Mouse (Mus musculus) left cerebral cortex, adult 2 months (tissue): ENCODE data around the gene Zrsr1. TPM values are rescaled to one million over a fixed set of nuclear protein-coding genes. Genes with fewer than 3 reads are reported as not detected.

Experiments used
- DNase-seq, 2 experiments: peaks; one replicate each; pipeline ENCODE4 v3.0.0; 2021 to 2022; ENCODE audit warnings: low spot score in 2 of 2, mixed read lengths in 1 of 2; ENCODE audit errors: extremely low spot score in 1 of 2
- H3K27ac ChIP-seq: fragments of 200-600 bp; 2 replicates; pipeline ENCODE4 v1.8.1; 2022
- H3K4me3 ChIP-seq: fragments of 200-600 bp; 2 replicates; pipeline ENCODE4 v1.8.1; 2022
- CTCF ChIP-seq: fragments of 200-600 bp; IDR thresholded peaks from 2 replicates; pipeline ENCODE4 v1.8.1; 2022; ENCODE audit warnings: antibody characterized with exemption, mild to moderate bottlenecking, moderate library complexity
- intact Hi-C: fragments of 180-260 bp; cut with DNase I; formaldehyde crosslinking; loops from one replicate; pipeline ENCODE4 v1.15.1; 2025
- total RNA-seq, 2 experiments: library from RNA; stranded (reverse); gene quantifications; 2 replicates each; pipeline ENCODE4 v1.2.3; 2021

Zrsr1 gene
- total RNA-seq, 2 experiments from 2014 or later: 70.0 to 75.6 TPM

DNA sequence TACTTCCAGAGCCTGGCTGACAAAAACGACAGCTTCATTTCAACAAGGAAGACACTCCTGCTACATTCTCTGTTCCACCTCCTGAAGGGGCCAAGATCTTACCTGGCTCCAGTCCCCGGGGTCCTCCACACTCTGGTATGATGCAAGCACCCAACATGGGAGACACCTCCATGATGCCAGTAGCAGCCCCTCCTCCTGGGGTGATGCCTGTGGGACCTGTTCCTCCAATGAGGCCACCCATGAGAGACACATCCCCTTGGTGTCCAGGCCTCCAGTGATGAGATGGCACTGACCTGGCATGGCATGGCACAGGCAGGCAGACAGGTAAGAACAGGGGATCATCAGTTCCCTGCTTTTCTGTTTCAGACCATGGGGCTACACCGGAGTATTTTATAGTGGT lies 6.4 kb downstream of the Zrsr1 start:
- no peak overlapping the region; the same call in 1 of the 2 replicates for H3K4me3 ChIP-seq
- no peak for DNase-seq
- no peak for TF ChIP-seq CTCF
- no peak overlapping the region for H3K27ac ChIP-seq
- intact Hi-C loops: no loop called here

- TF ChIP-seq CTCF: no peak
- DNase-seq: no peak
- Histone ChIP-seq H3K4me3 (no peak overlapping the region), H3K27ac (no peak overlapping the region)
- intact Hi-C loops: no loop called here
Measured at GRCm38 (mm10) chr11:22978711-22979110, 6.9 kb downstream of the Zrsr1 start.

- H3K4me3 ChIP-seq: no peak overlapping the region
- DNase-seq: no peak
- intact Hi-C loops: no loop called here
- H3K27ac ChIP-seq: no peak overlapping the region
- no peak for TF ChIP-seq CTCF
Measured at GRCm38 (mm10) chr11:22979221-22979620, 7.4 kb downstream of the Zrsr1 start.

GRCm38 (mm10) chr11:22981041-22981440 lies 9.2 kb downstream of the Zrsr1 start:
- H3K4me3 ChIP-seq: peak overlapping the region; percentile 54
- DNase-seq: no peak
- no peak for TF ChIP-seq CTCF
- H3K27ac ChIP-seq: no peak overlapping the region
- intact Hi-C loops: no loop called here

- TF ChIP-seq CTCF: no peak
- intact Hi-C loops: no loop called here
- Histone ChIP-seq H3K4me3 (peak overlapping the region; percentile 54), H3K27ac (peak overlapping the region; percentile 80)
- no peak for DNase-seq
Measured at GRCm38 (mm10) chr11:22981543-22981950, 9.7 kb downstream of the Zrsr1 start.

DNA sequence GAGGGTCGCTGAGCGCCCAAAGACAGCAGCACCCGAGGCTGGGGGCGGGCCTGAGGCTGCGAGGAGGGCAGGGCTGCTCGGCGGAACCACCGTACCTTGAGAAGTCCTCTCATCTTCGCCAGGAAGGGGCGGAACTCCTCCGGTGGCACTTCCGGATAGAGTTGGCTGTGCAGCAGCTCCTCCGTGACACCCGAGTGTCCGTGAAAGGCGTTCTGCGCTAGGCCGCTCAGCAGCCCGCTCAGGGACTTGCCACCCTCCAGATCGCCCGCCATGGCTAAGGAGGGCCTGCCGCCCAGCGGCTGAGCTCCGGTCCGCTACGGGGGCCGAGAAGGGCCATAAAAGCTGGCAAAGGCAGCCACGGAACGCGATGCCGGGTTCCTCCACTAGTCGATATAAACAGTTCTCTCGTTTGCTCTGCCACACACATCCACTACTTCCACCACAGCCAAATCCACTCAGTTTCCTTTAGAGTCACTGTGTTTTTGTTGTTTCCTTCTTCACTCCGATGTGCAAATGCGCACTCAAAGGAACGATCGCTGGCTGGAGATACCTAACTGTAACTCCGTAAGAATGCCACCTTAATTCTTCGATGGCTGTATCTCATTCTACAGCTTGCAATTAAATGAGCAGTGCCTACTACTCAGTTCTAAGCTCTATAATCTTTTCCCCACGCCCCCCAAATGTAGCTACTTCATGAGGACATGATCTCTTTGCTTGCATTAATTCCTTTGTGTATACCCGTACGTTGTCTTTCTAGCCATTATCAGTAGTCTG lies 10.4 kb downstream of the Zrsr1 start, which contains the start of the genes Gm28048 and Commd1:
TSS of gene Gm28048 (minus strand) at position 107 of the 774 bp plus-strand sequence.
TSS of gene Commd1 (minus strand) at position 399 of the 774 bp plus-strand sequence.
- TF ChIP-seq CTCF: peak; percentile 72
- peak; percentile 96 to 98 for DNase-seq
- intact Hi-C loops: no loop called here
- Histone ChIP-seq H3K4me3 (peak within 1 kb of the TSS; percentile 54), H3K27ac (peak within 1 kb of the TSS; percentile 80)

DNA sequence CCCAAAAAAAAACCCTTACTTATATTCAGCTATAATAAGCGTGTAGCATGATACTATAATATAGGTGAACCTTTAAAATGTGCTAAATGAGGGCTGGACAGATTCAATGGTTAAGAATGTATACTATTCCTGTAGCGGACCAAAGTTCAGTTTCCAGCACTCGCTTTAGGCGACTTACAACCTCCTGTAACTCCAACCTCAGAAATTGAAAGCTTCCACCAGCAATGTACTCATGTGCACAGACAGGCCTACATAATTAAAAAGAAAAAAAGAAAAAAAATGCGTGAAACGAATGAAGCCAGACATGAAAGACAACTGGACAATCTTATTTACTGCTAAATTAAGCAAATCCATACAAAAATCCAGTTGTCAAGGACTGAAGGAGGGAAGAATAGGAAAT lies 11.0 kb downstream of the Zrsr1 start:
- DNase-seq: no peak
- intact Hi-C loops: no loop called here
- TF ChIP-seq CTCF: no peak
- no peak overlapping the region for H3K4me3 ChIP-seq
- H3K27ac ChIP-seq: peak overlapping the region; percentile 80; the same call in 1 of the 2 replicates

DNA sequence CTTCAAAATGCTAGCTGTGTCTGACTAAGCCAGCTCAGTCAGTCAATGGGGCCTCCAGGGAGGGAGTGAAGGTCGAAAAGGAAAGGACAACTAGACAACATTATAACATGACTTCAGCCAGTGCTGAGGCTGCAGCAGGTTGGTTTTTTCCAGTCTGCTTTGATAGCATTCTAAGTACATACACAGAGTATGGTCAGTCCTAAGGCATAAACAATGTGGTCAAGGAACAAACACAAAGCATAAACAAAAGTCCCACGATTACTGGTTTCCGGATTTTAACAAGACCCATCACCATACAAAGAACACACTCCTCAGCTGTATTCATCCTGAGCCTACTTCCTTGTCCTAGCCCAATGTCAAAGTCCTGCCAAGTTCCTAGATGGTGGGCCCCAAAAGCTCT lies 13.7 kb downstream of the Zrsr1 start:
- Histone ChIP-seq H3K4me3 (no peak overlapping the region), H3K27ac (no peak overlapping the region)
- DNase-seq: no peak
- TF ChIP-seq CTCF: no peak
- intact Hi-C loops: loop anchor here (5.0 kb wide), 1 partner anchor 582 kb away; no protein-coding TSS in a partner anchor

- Histone ChIP-seq H3K27ac (no peak overlapping the region), H3K4me3 (no peak overlapping the region)
- TF ChIP-seq CTCF: peak; percentile 90
- DNase-seq: no peak
- intact Hi-C loops: loop anchor here (1.0 to 5.0 kb wide), 2 partner anchors 285 to 580 kb away; no protein-coding TSS in a partner anchor
Measured at GRCm38 (mm10) chr11:22987357-22987756, 15.6 kb downstream of the Zrsr1 start.

- DNase-seq: no peak
- Histone ChIP-seq H3K27ac (peak overlapping the region; percentile 97), H3K4me3 (peak overlapping the region; percentile 89)
- intact Hi-C loops: loop anchor here (2.0 to 10.0 kb wide), 4 partner anchors 78 to 578 kb away; partner anchors contain the start of gene Xpo1
- no peak for TF ChIP-seq CTCF
Measured at GRCm38 (mm10) chr11:22989786-22990185, 18.0 kb downstream of the Zrsr1 start.

GRCm38 (mm10) chr11:22990393-22991126 lies 18.8 kb downstream of the Zrsr1 start, which contains the start of gene Cct4:
Gene Cct4 (plus strand): TSS chr11:22990519.
- peak; percentile 93 to 96 for DNase-seq
- peak within 1 kb of the TSS; percentile 97 for H3K27ac ChIP-seq
- no peak for TF ChIP-seq CTCF
- intact Hi-C loops: loop anchor here (2.0 to 10.0 kb wide), 3 partner anchors 77 to 454 kb away; partner anchors contain the start of gene Xpo1
- H3K4me3 ChIP-seq: peak within 1 kb of the TSS; percentile 89
